Comparison of ENCODE assay signal across 27 mouse cellular contexts in genomic region chr9:102831541-102831940, GRCm38 (mm10).
"Had no signal": no experiment of that assay in that cellular context is flagged by ENCODE, and none has a peak within 500 bp of the region (broad histone marks: within the 10 kb centered on the region; RNA-seq: fewer than 3 reads in every experiment).

No protein-coding gene starts in this region.

- H3K36me3 ChIP-seq: embryonic facial prominence, embryonic 10.5 days; embryonic facial prominence, embryonic 12.5 days; embryonic facial prominence, embryonic 13.5 days; embryonic facial prominence, embryonic 15.5 days; forebrain, embryonic 10.5 days; forebrain, embryonic 12.5 days; forebrain, embryonic 15.5 days; heart, embryonic 10.5 days had no signal

- H3K9me3 ChIP-seq: embryonic facial prominence, embryonic 10.5 days; embryonic facial prominence, embryonic 12.5 days; embryonic facial prominence, embryonic 13.5 days; embryonic facial prominence, embryonic 15.5 days; forebrain, embryonic 10.5 days; forebrain, embryonic 12.5 days; forebrain, embryonic 13.5 days; forebrain, embryonic 15.5 days; heart, embryonic 10.5 days had no signal

- DNase-seq: cerebellum, adult 9-10 months; cerebellum, adult 9-11 months; cerebellum, postnatal 10 days; cerebellum, postnatal 14 days; cerebellum, postnatal 25 days; cerebellum, postnatal 36 days; embryo, embryonic 11 days; gastrocnemius, adult 2 months; gastrocnemius, postnatal 10 days; gastrocnemius, postnatal 14 days; gastrocnemius, postnatal 25 days; gastrocnemius, postnatal 36 days; heart, adult 11 months; heart, adult 18-20 months; heart, adult 2 months had no signal

- H3K4me3 ChIP-seq: embryonic facial prominence, embryonic 10.5 days; embryonic facial prominence, embryonic 12.5 days; embryonic facial prominence, embryonic 13.5 days; embryonic facial prominence, embryonic 15.5 days; erythroblast, embryonic 14.5 days; forebrain, embryonic 10.5 days; forebrain, embryonic 12.5 days; forebrain, embryonic 13.5 days; forebrain, embryonic 15.5 days; gastrocnemius, adult 2 months; heart, adult 2 months; heart, embryonic 10.5 days had no signal

- H3K27ac ChIP-seq: embryonic facial prominence, embryonic 10.5 days; embryonic facial prominence, embryonic 12.5 days; embryonic facial prominence, embryonic 13.5 days; embryonic facial prominence, embryonic 15.5 days; forebrain, embryonic 10.5 days; forebrain, embryonic 12.5 days; forebrain, embryonic 13.5 days; forebrain, embryonic 15.5 days; gastrocnemius, adult 2 months; heart, adult 2 months; heart, embryonic 10.5 days had no signal

- H3K4me2 ChIP-seq: embryonic facial prominence, embryonic 12.5 days; embryonic facial prominence, embryonic 13.5 days; embryonic facial prominence, embryonic 15.5 days; forebrain, embryonic 12.5 days; forebrain, embryonic 13.5 days; forebrain, embryonic 15.5 days had no signal

- H3K27me3 ChIP-seq: embryonic facial prominence, embryonic 12.5 days; embryonic facial prominence, embryonic 13.5 days; embryonic facial prominence, embryonic 15.5 days; forebrain, embryonic 12.5 days; forebrain, embryonic 13.5 days; forebrain, embryonic 15.5 days had no signal

- ATAC-seq: forebrain, embryonic 13.5 days; forebrain, embryonic 14.5 days; forebrain, embryonic 15.5 days; forebrain, embryonic 16.5 days had no signal

- H3K9ac ChIP-seq: embryonic facial prominence, embryonic 12.5 days; embryonic facial prominence, embryonic 13.5 days; embryonic facial prominence, embryonic 15.5 days; forebrain, embryonic 12.5 days; forebrain, embryonic 13.5 days; forebrain, embryonic 15.5 days had no signal
